Mouse (Mus musculus) gastrocnemius, adult 18-20 months (tissue): ENCODE data around the gene Ccdc163. TPM values are rescaled to one million over a fixed set of nuclear protein-coding genes. Genes with fewer than 3 reads are reported as not detected.
"Not testable (repeated sequence)": the region's sequence is repeated elsewhere in the genome, so short reads cannot be mapped to it uniquely, and the experiment has no call there.

Experiments used
- DNase-seq: peaks from one replicate; pipeline ENCODE4 v3.0.0; 2021; ENCODE audit warnings: low spot score
- long read RNA-seq, 2 experiments: library from polyadenylated mRNA; stranded (forward); transcript quantifications; one replicate each; pipeline ENCODE4 v2.0.0; 2021
- total RNA-seq, 2 experiments: library from RNA; stranded (reverse); gene quantifications; 2 replicates each; pipeline ENCODE4 v1.2.3; 2021

The Ccdc163 gene
- 1 to 10 TPM; 2.2 to 2.6 TPM for total RNA-seq
- long read RNA-seq, experiment 1, result 0 reads
- long read RNA-seq, experiment 2, result 0 reads

DNA sequence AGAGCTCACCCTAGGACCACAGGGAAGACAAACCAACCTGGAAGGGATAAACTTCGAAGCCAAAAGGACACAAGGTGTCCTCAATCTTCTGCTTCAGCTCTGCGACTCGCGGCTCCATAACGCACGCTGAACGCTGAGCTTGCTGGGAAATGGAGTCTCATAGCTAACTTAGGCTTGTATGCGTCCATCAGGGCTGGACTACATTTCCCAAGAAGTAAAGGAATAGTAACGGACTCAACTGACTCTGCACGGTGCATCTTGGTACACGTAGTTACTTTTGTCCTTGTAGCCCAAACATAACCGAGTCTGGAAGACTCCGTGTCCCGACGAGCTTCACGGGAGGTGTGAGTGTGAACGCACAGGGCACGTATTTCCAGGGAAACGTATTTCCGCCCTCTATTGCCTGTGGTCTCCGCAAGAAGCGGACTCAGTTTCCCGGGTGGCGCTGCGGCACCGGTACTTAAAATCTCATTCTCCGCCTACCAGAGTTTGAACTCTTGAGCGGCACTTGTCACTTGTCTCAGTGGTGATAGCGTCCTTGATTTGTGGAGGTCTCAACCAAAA lies at the start of gene Ccdc163, which contains the start of gene Mmachc:
Gene Ccdc163, plus strand, starts transcription at position 309 of the 564 bp plus-strand sequence.
Gene Mmachc, minus strand, starts transcription at position 206 of the 564 bp plus-strand sequence.
- peak; percentile 95 for DNase-seq

DNA sequence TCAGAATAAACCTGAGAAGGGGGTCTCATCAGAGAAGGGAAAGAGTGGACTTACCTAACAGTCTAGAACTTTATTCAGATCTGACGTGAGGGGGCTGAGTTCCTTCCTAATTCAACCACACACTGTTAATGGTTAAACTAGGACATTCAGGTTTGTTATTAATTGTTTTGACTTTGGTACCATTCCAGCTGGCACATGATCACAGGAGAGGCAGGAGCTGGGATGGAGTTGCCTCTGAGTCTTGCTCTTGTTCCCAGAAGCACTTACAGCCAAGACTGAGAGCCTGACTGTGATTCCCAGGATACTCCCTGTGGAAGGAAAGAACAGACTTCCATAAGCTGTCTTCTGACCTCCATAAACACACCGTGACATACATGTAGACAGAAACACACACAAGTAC lies 48.8 kb upstream of the Ccdc163 start:
- no peak for DNase-seq

DNA sequence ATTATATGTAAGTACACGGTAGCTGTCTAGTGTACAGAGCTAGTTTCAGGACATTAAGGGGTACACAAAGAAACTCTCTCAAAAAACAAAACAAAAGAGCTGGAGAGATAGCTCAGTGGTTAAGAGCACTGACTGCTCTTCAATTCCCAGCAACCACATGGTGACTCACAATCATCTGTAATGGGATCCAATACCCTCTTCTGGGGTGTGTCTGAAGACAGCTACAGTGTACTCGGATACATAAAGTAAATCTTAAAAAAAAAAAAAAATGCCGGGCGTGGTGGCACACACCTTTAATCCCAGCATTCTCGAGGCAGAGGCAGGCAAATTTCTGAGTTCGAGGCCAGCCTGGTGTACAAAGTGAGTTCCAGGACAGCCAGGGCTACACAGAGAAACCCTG lies 48.4 kb upstream of the Ccdc163 start:
- not testable (repeated sequence) for DNase-seq

DNA sequence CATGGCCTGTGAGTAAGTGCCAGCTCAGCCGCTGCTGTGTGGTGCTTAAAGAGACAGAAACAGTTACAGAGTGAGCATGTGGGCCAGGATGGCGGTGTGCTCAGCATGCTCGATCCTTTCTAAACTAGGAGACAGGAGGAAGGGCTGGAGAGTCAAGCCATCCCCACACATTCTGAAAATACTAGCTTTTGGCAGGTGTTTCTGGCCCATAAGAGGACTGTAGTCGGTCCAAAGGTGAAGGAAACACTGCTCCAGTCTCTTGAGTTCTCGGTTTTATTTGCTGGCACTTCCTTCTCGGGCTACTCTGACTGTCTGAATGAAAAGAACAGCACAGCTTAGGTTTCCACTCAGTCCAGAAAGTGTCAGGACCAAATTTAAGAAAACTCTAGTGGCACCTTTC lies 47.5 kb upstream of the Ccdc163 start:
- DNase-seq, result no peak

DNA sequence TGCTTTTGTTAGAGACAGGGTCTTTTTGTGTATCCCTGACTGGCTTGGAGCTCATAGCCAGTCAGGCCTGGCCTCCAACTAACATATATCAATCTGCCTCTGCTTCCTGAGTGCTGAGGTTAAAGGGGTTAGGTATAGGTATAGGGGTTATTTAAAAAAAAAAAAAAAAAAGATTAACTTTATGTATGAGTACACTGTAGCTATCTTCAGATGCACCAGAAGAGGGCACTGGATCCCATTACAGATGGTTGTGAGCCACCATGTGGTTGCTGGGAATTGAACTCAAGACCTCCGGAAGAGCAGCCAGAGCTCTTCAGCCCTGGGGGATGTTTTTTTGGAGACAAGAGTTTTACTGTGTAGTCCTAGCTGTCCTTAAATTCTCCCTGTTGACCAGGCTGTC lies 46.3 kb upstream of the Ccdc163 start:
- DNase-seq, result no peak

DNA sequence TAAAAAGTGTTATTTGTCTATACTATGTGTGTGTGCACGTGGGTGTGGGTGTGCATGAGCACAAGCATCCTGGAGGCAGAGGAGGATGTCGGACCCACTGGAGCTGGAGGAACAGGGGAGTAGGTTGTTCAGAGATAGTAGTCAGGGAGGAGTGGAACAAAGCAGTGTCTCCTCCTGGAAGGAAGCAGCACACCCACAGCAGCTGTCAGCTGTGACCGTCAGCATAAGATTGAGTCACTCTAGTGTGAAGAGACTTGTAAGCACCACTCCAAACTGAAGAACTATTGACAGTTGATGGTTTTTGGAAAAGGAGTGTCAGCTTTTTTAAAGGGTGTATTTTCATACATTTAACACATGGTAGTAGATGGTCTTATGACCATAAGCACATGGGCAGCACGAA lies 41.7 kb upstream of the Ccdc163 start:
- DNase-seq, result no peak

DNA sequence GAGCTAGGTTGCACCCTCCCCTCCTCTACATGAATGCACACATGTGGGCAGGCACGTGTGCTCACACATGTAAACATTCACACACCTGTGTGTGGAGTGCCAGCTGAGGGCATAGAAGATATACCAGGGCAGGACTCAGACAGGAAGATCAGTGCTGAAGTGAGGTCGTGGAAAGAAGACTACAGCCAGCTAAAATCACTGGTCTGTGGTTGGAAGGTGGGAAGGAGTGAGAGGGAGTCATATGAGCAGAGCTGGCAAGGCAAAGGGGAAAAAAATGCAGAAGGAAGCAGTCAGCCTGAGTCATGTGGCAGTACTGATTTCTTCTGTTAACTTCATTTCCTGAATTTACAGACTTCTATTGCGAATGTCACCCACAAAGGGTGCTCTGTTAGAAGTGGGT lies 40.2 kb upstream of the Ccdc163 start:
- DNase-seq, result no peak

DNA sequence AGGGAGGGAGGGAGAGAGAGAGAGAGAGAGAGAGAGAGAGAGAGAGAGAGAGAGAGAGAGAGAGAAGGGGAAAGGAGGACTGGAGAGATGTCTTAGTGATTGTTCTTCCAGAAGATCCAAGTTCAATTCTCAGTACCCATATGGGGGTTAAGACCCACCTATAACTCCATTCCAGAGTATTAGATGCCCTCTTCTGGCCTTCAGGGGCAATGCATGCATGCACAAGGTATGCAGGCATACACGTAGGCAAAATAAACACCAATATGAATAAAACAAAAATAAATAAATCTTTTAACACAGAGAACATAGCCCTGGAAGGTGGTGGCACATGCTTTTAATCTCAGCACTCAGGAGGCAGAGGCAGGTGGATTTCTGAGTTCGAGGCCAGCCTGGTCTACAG lies 39.0 kb upstream of the Ccdc163 start:
- DNase-seq, result no peak

DNA sequence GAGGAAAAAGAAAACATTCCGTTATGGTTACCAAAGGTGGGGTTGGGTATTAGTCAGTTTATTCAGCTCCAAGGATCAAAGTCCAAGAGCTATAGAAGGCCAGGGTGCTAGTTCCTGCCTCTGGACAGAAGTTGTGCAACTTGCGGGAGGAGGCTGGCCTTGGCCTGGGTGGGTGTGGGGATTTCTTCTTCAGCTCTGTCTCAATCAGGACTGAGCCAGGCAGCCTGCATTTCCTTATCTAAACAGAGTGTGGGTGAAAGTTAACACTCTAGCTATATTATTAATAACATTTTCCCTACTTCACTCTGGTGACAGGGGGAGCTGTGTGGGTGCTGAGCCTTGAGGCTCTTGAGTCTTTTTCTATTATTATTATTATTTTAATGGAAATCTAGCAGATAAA lies 35.5 kb upstream of the Ccdc163 start:
- no peak for DNase-seq

DNA sequence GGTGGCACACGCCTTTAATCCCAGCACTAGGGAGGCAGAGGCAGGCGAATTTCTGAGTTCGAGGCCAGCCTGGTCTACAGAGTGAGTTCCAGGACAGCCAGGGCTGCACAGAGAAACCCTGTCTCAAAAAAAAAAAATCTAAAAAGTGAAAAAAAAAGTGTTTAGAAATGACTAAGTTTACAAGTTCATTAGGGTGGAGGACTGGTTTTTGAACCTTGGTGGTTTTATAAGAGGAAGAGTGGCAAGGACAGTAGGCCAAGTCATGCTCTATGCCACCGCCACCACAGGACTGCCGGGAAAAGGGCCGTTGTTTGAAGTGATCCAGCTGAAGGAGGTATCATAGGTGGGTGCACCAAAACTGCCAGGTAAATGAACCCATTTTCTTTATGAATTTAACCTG lies 33.5 kb upstream of the Ccdc163 start:
- DNase-seq, result not testable (repeated sequence)

DNA sequence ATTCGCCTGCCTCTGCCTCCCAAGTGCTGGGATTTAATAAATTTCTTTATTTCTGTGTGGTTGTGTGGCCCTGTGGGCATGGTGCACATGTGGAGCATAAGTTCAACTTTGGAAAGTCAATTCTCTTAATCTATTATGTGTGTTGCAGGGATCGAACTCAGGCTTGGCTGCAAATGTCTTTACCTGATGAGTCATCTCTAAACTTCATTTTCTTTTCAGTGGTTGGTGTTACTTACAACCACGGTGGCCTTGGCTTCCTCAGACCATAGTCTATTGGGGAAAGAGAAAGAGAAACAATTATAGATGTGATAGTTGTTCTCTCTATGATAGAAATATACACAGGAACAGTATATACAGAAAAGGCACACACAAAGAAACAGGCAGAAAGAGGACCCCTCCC lies 32.3 kb upstream of the Ccdc163 start:
- no peak for DNase-seq

DNA sequence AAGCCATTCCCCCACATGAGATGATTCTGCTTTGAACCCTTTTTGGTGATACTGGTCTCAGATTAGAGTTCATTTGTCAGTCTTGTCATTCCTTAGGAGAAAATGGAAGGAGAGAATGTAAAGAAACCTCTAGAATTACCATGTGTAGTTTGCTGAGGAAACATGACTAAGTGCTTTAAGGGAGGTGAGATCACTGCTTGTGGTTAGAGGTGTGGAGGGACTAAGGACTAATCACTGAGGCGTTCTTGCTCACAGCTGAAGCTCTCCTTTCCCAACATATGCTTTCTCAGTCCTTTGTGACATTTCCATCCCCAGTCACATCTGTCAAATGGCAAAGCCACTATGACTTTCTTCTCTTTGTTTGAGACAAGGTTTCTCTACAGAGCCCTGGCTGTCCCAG lies 30.5 kb upstream of the Ccdc163 start:
- no peak for DNase-seq

DNA sequence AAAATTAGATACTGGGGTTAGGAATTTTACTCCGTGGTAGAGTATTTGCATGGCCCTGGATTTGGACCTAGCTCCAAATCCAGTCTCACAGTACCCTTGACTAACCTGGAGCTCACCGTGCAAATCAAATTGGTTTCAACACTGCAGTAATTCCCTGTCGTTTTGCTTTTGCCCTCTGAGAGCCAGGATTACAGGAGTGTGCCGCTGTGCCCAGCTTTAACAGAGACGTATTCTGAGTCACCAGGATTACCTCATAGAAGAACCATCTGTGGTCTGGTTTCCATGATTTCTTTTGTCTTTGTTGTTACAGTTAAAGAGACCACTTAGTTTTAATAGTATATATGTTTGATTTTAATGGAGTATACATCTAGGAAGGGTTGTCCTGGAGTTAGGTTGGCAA lies 29.2 kb upstream of the Ccdc163 start:
- no peak for DNase-seq

DNA sequence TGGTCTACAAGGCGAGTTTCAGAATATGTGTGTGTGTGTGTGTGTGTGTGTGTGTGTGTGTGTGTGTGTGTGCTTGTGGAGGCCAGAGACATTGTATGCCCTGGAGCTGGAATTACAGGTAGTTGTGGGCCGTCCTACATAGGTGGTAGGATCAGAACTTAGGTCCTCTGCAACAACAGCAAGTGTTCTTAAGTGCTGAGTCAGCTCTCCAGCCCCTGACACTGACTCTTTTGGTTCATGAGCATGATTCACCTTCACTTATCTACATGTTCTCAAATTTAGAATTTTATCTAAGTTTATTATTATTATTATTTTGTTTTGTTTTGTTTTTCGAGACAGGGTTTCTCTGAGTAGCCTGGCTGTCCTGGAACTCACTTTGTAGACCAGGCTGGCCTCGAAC lies 27.8 kb upstream of the Ccdc163 start:
- not testable (repeated sequence) for DNase-seq

DNA sequence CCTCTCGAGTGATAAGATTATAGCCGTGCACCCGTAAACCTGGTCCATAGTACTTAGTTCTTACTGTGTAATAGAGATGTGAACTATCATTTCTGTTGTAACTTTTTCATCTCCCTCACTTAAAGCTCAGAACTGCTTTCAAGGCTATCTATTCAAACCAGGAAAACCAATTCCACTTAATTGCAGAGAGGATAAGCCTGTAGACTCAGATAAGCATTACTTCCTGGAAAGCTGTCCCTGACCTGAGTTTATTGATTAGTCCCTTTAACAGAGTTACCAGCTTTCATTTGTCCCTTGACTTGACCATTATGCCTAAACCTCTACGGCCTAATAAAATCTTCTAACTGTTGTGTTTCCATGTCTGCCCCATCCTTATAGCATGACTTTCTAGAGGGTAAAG lies 24.4 kb upstream of the Ccdc163 start:
- DNase-seq, result no peak

DNA sequence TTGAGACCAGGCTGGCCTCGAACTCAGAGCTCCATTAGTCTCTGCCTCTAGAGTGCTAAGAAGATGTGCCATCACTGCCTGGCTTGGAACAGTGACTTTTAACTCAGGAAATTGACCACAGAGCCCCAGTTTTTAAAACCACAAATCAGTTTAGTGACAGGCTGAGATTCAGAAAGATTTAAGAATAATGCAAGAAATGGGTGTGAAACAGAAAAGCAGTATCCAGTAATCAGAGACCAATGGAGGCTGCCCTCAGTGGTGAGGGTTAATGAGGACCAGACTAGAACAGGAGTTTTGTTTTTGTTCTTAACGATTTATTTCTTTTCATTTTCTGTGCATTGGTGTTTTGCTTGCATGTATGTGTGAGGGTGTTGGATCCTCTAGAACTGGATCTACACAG lies 23.6 kb upstream of the Ccdc163 start:
- DNase-seq, result no peak

DNA sequence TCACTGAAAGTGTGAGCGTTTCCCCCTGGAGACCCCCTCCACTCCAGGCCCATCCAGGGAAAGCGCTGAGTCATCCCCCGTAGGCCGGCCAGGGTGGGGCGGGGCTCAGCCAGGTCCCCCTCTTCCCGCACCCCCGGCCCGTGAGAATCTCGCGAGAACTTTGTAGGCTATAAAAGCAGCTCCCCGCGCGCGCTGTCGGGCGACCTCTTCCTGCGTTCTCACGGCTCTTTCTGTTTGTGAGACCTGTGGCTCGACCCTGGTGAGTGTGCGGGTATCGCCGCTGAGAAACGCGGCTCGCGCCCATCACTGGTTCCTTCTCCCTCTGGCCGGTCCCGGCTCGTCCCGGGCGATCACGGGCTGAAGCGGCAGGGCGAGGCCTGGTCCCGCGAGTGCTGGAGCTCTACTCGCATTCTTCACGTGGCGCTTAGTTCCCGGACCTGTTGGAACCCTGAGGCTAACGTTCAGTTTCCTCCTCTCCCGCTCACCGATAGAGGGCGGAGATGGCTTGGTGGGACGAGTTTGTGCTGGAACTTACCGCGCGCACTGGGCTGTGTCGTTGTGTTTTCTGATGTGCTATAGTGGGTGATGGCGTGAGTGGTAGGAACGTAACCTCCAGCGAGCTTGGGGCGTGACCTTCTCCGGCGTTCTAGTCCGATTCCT lies 22.8 kb upstream of the Ccdc163 start, which contains the start of gene Prdx1:
Gene Prdx1, plus strand, starts transcription at position 143 of the 660 bp plus-strand sequence.
- peak; percentile 96 for DNase-seq

DNA sequence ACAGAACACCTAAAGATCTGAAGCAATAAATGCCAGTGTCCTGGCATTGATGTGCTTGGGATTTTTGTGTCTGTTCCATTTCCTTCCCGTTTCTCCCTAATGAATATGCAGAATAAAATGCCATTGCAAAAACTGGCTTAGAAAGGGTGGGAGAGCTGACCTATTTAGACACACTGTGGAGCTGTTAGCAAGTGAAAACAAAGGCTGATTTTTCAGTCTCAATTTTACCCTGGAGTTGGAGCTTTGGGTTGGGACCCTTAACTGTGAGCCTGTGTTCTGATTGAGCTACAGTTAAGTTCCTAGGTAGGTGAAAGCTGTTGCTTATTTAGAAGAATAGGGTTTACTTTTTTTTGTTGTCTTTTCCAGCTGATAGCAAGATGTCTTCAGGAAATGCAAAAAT lies 21.3 kb upstream of the Ccdc163 start:
- DNase-seq, result no peak

DNA sequence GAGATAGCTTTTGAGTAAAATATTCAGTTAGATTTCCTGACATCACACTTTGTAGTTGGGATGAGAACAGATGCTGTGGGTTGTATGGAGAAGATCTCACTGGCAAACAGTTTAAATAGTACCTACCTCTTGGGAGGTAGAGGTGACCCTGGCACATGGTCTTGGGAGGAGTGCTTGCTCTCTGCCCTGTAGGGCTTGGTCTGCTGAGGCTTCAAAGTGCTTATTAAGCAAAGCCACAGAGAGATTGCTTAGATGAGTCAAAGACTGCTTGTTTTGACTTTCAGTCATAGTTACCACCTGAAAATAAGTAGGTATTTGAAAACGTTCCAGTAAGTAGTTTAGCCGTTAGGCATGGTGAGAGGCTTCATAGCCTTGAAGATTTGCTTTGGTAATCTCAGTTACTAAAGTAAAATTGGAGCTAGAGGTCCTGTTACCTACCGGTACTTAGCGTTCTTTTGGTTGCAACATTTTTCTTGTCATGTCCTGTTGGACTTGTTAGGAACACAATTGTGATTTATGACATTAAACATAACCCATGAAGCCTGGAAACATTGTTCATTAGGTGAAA lies 18.9 kb upstream of the Ccdc163 start:
- DNase-seq, result no peak

DNA sequence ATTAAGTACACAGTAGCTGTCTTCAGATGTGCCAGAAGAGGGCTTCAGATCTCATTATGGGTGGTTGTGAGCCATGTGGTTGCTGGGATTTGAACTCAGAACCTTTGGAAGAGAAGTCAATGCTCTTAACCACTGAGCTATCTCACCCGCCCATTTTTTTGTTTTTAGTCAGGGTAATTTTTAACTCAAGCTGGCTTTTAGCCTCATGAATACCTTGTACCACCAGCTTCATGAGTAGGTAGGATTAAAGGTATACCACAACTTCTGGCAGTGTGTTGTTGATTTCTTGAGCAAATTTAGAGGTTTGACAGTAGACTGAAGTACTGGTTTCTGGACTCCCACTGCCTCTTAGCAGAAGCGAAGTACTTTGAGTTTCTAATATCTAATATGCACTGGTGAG lies 16.2 kb upstream of the Ccdc163 start:
- no peak for DNase-seq

DNA sequence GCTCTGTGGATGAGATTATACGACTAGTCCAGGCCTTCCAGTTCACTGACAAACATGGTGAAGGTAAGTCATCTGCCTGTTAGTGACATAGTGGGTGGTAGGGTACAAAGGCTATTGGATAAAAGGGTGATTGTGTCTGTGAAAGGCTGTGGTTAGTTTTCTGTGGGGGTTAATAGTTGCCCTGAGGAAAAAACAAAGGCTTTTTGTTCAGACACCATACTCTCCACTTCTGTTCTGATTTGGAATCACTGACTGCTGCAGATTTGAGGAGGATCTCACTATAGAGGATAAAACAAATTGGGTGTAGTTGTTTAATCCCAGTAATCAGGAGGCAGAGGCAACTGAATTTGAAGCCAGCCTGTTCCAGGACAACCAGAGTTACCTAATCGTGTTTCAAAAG lies 14.5 kb upstream of the Ccdc163 start:
- no peak for DNase-seq

DNA sequence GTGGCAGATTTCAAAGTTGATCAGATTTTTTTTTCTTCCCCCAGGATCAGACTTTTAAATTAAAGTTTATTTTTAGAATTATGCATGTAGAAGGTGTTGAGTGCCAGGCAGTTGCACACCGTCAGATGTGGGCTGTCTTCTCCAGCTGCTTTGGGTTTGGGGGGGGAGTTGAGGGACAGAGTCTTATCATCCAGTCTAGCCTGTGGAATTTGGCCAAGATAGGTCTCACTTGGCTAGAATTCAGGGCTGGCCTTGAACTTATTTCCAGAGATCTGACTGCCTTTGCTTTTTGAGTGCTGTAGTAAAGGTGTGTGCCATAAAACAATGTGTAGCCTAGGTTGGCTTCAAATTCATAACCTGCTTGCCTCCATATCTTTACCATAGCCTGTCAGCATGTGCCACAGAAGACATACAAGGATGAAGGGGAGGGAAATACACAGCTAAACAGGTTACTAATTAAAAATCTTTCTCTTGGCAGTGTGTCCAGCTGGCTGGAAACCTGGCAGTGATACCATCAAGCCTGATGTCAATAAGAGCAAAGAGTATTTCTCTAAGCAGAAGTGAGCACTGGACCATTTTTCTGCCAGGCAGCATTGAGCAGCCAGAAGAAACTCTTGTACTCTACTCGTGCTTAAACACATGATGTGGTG lies 9.5 kb upstream of the Ccdc163 start:
- DNase-seq, result no peak

DNA sequence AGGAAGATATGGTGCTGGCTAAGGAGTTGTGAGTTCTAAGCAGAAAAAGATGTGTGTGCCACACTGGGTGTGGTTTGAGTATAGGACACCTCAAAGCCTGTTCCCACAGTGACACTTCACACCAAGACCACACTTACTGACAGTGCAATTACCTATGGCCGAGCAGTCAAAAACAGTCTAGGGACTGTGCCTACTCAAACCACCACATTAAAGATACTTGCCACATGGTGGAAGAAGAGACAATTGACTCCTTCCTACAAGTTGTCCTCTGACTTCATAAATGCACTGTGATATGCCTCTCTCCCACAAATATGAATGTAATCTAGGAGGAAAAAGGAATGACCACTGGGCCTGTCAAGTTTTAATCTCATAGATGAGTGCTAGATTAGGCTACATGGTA lies 7.3 kb upstream of the Ccdc163 start:
- no peak for DNase-seq
